Mouse (Mus musculus) embryonic fibroblast, embryonic 13.5 days (primary cell): ENCODE measurements around the gene Dpp8. TPM values are rescaled to one million over a fixed set of nuclear protein-coding genes. Genes with fewer than 3 reads are reported as not detected.

Source experiments
- H3K27ac ChIP-seq: 2 replicates; pipeline ENCODE4 v1.5.1; 2012; ENCODE audit warnings: low read length, control low read depth, inconsistent platforms; ENCODE audit not compliant: insufficient read depth
- H3K4me1 ChIP-seq: 2 replicates; pipeline ENCODE4 v1.6.1; 2011; ENCODE audit warnings: low read length; ENCODE audit not compliant: control insufficient read depth, insufficient read depth
- H3K4me3 ChIP-seq: 2 replicates; pipeline ENCODE4 v1.5.1; 2011; ENCODE audit warnings: mild to moderate bottlenecking, control low read depth, low read length; ENCODE audit not compliant: insufficient read depth
- CTCF ChIP-seq: IDR thresholded peaks from 2 replicates; pipeline ENCODE4 v1.5.1; 2011; ENCODE audit warnings: mild to moderate bottlenecking, control low read depth, low read length, moderate library complexity, borderline replicate concordance; ENCODE audit not compliant: insufficient read depth
- POLR2A ChIP-seq: IDR thresholded peaks from 2 replicates; pipeline ENCODE4 v1.6.1; 2011; ENCODE audit warnings: low read depth, mild to moderate bottlenecking, control low read depth, low read length, moderate library complexity
- polyA plus RNA-seq: library from polyadenylated mRNA; stranded (reverse); fragments of >200 nt; gene quantifications from 2 replicates; pipeline ENCODE4 v1.2.4, GENCODE M21; 2011; ENCODE audit warnings: low read depth; ENCODE audit not compliant: missing spikeins, insufficient read length

Gene Dpp8
- polyA plus RNA-seq, 1 experiment: 98.8 TPM

- Histone ChIP-seq H3K27ac (no peak overlapping the region), H3K4me3 (no peak overlapping the region), H3K4me1 (peaks cover 3% of the 10 kb centered on the region)
- TF ChIP-seq POLR2A (no peak), CTCF (peak; percentile 15; the same call in 1 of the 2 replicates)
Measured at GRCm38 (mm10) chr9:65011304-65011703, 20.9 kb upstream of the Dpp8 start.

- no peak overlapping the region for H3K27ac ChIP-seq
- H3K4me3 ChIP-seq: no peak overlapping the region
- H3K4me1 ChIP-seq: peaks cover 6% of the 10 kb centered on the region
- TF ChIP-seq POLR2A (no peak), CTCF (no peak)
Measured at GRCm38 (mm10) chr9:65015461-65016222, 16.6 kb upstream of the Dpp8 start.

DNA sequence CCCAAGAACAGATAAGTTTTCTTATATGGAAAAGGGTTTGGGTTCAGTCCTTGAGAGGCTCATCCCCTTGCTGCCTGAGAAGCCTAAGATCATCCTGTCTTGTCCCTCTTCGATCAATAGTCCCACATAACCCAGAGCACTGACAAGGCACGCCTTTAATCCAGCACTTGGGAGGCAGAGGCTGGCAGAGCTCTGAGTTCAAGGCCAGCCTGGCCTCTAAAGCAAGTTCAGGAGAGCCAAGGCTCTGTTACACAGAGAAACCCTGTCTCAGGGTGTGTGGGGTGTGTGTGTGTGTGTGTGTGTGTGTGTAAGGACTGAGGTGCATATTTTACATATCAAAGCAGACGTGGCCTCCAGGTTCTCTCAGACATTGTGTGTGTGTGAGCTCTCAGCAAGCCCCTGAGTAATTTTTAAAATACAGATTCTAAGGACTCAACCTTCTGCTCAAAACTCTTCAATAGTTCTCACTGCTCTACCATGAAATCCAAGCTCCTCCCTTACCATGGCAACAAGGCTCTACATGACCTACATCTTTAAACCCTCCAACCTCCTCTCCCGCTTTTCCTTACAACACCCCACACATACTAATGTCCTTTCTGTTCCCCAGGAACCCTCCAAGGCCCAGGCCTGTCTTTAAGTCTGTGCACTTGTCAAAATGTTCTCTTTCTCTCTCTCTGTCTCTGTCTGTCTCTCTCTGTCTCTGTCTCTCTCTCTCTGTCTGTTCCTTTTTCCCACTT is 15.8 kb upstream of the Dpp8 start:
- peaks cover 4% of the 10 kb centered on the region; the same call in 1 of the 2 replicates for H3K4me1 ChIP-seq
- H3K27ac ChIP-seq: no peak overlapping the region
- TF ChIP-seq POLR2A (no peak), CTCF (no peak)
- H3K4me3 ChIP-seq: no peak overlapping the region

DNA sequence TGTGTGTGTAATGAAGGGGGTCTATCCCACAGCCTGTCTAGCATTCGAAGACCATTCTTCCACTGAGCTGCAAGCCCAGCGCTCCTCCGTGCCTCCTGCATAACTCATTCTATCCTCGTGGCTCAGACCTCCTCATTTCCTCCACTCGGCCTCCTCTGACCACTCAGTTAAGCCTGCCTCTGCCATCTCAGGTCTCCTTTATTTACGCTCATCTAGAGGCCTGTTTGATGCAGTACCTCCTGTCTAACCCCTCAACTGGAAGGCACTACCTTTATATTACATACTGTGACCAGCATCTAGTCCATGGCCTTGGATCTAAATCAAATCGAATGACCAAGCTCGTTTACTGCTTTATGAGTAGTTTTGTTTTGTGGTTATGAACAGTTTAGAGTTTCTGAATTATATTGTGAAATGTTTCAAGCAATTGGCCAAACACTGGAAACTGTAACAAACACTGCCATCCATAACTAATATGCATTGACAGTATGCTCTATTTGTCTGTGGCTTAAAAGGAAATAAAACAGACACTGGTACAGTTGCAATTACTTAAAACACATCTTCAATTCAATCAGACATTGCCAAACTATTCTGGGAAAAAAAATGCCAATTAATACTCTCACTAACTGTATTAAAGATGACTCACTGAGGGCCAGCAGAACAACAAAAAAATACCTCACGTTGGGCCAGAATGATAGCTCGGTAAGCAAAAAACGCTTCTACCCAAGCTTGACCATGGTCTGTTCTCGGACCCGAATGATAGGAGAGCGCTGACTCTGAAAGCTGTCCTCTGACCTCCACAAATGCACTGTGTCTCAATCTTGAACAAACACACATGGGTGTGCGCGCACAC is 15.0 kb upstream of the Dpp8 start:
- peaks cover 4% of the 10 kb centered on the region; the same call in 1 of the 2 replicates for H3K4me1 ChIP-seq
- H3K27ac ChIP-seq: no peak overlapping the region
- H3K4me3 ChIP-seq: no peak overlapping the region
- no peak for TF ChIP-seq POLR2A
- TF ChIP-seq CTCF: no peak

GRCm38 (mm10) chr9:65017896-65018295 is 14.3 kb upstream of the Dpp8 start:
- peaks cover 4% of the 10 kb centered on the region; the same call in 1 of the 2 replicates for H3K4me1 ChIP-seq
- H3K27ac ChIP-seq: no peak overlapping the region
- H3K4me3 ChIP-seq: no peak overlapping the region
- TF ChIP-seq CTCF (no peak), POLR2A (no peak)

DNA sequence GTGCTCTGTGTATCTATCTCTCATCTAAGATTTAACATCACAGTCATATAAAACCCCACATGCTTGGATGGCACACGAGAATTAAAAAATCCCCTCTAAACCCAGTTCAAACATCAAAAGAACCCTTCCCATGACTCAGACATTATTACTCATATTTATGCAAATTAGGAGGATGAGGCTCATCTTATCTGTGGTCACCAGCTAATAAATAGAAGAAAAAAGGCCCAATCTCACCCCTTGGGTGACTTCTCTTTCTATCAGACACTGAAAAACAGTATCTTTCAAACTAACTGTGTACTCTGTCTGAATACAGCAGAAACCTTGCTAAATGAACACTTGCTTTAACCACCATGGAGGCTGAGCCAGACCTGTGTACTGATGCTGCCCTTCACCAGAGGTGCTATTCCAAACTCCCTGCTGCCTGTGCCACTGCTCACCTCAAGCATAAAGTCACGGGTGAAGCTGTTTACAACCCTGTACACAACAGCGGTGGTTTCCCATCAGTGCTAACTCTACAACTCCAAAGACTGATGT is 13.6 kb upstream of the Dpp8 start:
- Histone ChIP-seq H3K27ac (no peak overlapping the region), H3K4me1 (peaks cover 4% of the 10 kb centered on the region; the same call in 1 of the 2 replicates)
- TF ChIP-seq CTCF (no peak), POLR2A (no peak)

GRCm38 (mm10) chr9:65019146-65019545 is 13.1 kb upstream of the Dpp8 start:
- TF ChIP-seq CTCF (no peak), POLR2A (no peak)
- H3K4me3 ChIP-seq: no peak overlapping the region
- no peak overlapping the region for H3K27ac ChIP-seq
- peaks cover 4% of the 10 kb centered on the region; the same call in 1 of the 2 replicates for H3K4me1 ChIP-seq

More for the DNA sequence above, 13.6 kb upstream of the Dpp8 start:
- H3K4me3 ChIP-seq: no peak overlapping the region

GRCm38 (mm10) chr9:65020128-65020527 is 12.1 kb upstream of the Dpp8 start:
- peaks cover 4% of the 10 kb centered on the region; the same call in 1 of the 2 replicates for H3K4me1 ChIP-seq
- TF ChIP-seq CTCF (no peak), POLR2A (no peak)
- no peak overlapping the region for H3K4me3 ChIP-seq
- no peak overlapping the region for H3K27ac ChIP-seq

GRCm38 (mm10) chr9:65020991-65021886 is 11.0 kb upstream of the Dpp8 start, which contains the start of gene Hacd3:
TSS of gene Hacd3 (minus strand) at chr9:65021693.
- H3K4me3 ChIP-seq: peak within 1 kb of the TSS; percentile 86
- no peak for TF ChIP-seq CTCF
- TF ChIP-seq POLR2A: peak; percentile 93
- peaks cover 4% of the 10 kb centered on the region; the same call in 1 of the 2 replicates for H3K4me1 ChIP-seq
- peak within 1 kb of the TSS; percentile 51 for H3K27ac ChIP-seq
